Mouse (Mus musculus) small intestine, adult 2 months (tissue): ENCODE measurements around the gene Tmem170.

Source experiments
- CTCF ChIP-seq: fragments of 200-500 bp; IDR thresholded peaks from 2 replicates; pipeline ENCODE4 v1.5.1; 2012; ENCODE audit warnings: low read depth, mild to moderate bottlenecking, control low read depth, inconsistent platforms, low read length, moderate library complexity, mixed read lengths; ENCODE audit not compliant: insufficient replicate concordance, insufficient read length; ENCODE audit errors: extremely low read depth
- POLR2A ChIP-seq: fragments of 200-500 bp; IDR thresholded peaks from 2 replicates; pipeline ENCODE4 v1.6.1; 2012; ENCODE audit warnings: low read depth, mild to moderate bottlenecking, control low read depth, inconsistent platforms, low read length, moderate library complexity

- TF ChIP-seq CTCF (no peak), POLR2A (peak; percentile 68; the same call in 1 of the 2 replicates)
These were observed 22.6 kb downstream of the Tmem170 start, which contains the start of gene Cfdp1 for GRCm38 (mm10) chr8:111853861-111854501.
